In the genomic region with DNA sequence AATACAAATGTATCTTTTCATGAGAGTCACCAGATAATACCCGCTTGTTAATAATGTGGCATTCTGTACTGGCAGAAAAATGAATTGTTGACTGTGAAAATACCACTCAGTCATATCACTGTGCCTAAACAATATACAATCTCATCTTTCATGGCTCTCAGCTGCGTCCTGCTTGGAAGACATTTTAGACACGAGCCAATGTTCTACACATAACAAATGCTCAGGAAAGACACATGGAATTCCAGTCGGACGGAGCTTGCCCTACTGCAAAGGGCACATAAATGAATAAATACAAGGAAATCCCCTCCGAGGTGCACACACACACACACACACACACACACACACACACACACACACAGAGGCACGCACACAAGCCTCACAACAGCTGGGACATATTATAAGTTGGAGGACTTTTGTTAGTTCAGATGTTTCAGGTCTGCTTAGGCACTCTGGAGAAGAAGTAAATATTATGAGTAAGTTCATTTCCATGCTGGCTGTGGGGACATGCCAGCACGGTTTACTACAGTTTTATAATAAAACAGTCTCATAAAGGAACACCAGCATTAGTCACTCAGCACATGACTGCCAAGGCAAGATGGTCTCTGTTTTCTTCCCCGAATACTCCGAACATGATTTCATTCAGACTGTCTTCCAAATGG, we compare ENCODE assay signal across 12 mouse cellular contexts. TPM values are rescaled to one million over a fixed set of nuclear protein-coding genes. Genes with fewer than 3 reads are reported as not detected.
DNase-seq lines count a peak whose midpoint lies in the region; ATAC-seq and TF ChIP-seq lines count a peak whose summit lies in the region.
"Had no signal": no experiment of that assay in that cellular context is flagged by ENCODE, and none has a peak within 500 bp of the region (broad histone marks: within the 10 kb centered on the region; RNA-seq: fewer than 3 reads in every experiment).

No protein-coding gene starts in this region.

- no peak overlapping the region for H3K4me3 ChIP-seq in lung, embryonic 14.5 days (ENCODE audit: low read depth, low read length)
- no peak overlapping the region for H3K4me3 ChIP-seq in embryonic facial prominence, embryonic 11.5 days (ENCODE audit: low read depth, low read length)
- no peak overlapping the region for H3K4me3 ChIP-seq in olfactory bulb, adult 2 months (ENCODE audit: insufficient read depth, low read depth, low read length)

- TF ChIP-seq POLR2A in olfactory bulb, adult 2 months (IDR thresholded peaks at IDR 0.05; ENCODE audit: insufficient read depth, low read depth, low read length), result no peak

- H3K4me1 ChIP-seq in lung, embryonic 14.5 days (ENCODE audit: insufficient read depth), result no peaks in the 10 kb centered on the region
- no peaks in the 10 kb centered on the region for H3K4me1 ChIP-seq in embryonic facial prominence, embryonic 11.5 days (ENCODE audit: control insufficient read depth, insufficient read depth, low read length)
- peaks cover 4% of the 10 kb centered on the region; the same call in 1 of the 2 replicates for H3K4me1 ChIP-seq in olfactory bulb, adult 2 months (ENCODE audit: control insufficient read depth, insufficient read depth, low read length)

- peak overlapping the region; percentile 58; the same call in 1 of the 2 replicates for H3K27ac ChIP-seq in lung, embryonic 14.5 days (ENCODE audit: low read depth)
- H3K27ac ChIP-seq in embryonic facial prominence, embryonic 11.5 days (replicated peaks; ENCODE audit: low read depth, low read length), result no peak overlapping the region
- H3K27ac ChIP-seq in olfactory bulb, adult 2 months (ENCODE audit: insufficient read depth, low read depth, low read length), result peak overlapping the region; percentile 83; the same call in 1 of the 2 replicates

- 29% methylated on average over 10 of the region's 10 CpGs for WGBS in lung, embryonic 14.5 days
- WGBS in embryonic facial prominence, embryonic 11.5 days, result 44% methylated on average over 10 of the region's 10 CpGs
- WGBS in olfactory bulb, adult 2 months, result 63% methylated on average over 10 of the region's 10 CpGs

- H3K36me3 ChIP-seq in lung, embryonic 14.5 days (ENCODE audit: insufficient read depth), result no peaks in the 10 kb centered on the region
- H3K36me3 ChIP-seq in embryonic facial prominence, embryonic 11.5 days (replicated peaks; ENCODE audit: control insufficient read depth, insufficient read depth, low read depth, low read length), result no peaks in the 10 kb centered on the region

- peak; percentile 31 for DNase-seq in embryo, embryonic 10 days (ENCODE audit: low spot score)
- no peak for DNase-seq in embryo, embryonic 9.5 days (ENCODE audit: extremely low spot score)
- DNase-seq in lung, embryonic 14.5 days, result peak; percentile 70
- no peak for DNase-seq in lung, postnatal 36 days
- DNase-seq in embryonic facial prominence, embryonic 11.5 days (ENCODE audit: low spot score), result peak; percentile 69
- no peak for DNase-seq in B cell, adult 2 months
- DNase-seq: adrenal gland, postnatal 25 days; cerebellum, adult 8-10 months had no signal

- ATAC-seq in lung, embryonic 14.5 days (ENCODE audit: insufficient read depth), result peak; percentile 86
- no peak for ATAC-seq in embryonic facial prominence, embryonic 11.5 days (replicated peaks; ENCODE audit: insufficient number of reproducible peaks, low FRiP score, low TSS enrichment, low read depth)
- no peak for ATAC-seq in monocyte, adult 5-6 weeks (replicated peaks; ENCODE audit: insufficient number of reproducible peaks, low FRiP score, low TSS enrichment, poor library complexity, severe bottlenecking)
- ATAC-seq: forebrain, embryonic 14.5 days had no signal

- H3K9ac ChIP-seq in lung, embryonic 14.5 days, result no peak overlapping the region
- no peak overlapping the region for H3K9ac ChIP-seq in embryonic facial prominence, embryonic 11.5 days (replicated peaks; ENCODE audit: low read length)

- TF ChIP-seq CTCF in lung, embryonic 14.5 days (IDR thresholded peaks at IDR 0.05; ENCODE audit: low read depth), result no peak
- TF ChIP-seq CTCF in olfactory bulb, adult 2 months (IDR thresholded peaks at IDR 0.05; ENCODE audit: insufficient read depth, low read depth, low read length), result no peak

- peak overlapping the region; percentile 16; the same call in 1 of the 2 replicates for H3K4me2 ChIP-seq in lung, embryonic 14.5 days
- no peak overlapping the region for H3K4me2 ChIP-seq in embryonic facial prominence, embryonic 11.5 days (ENCODE audit: low read depth, low read length)

- H3K27me3 ChIP-seq in lung, embryonic 14.5 days (ENCODE audit: insufficient read depth, low read length), result no peaks in the 10 kb centered on the region
- H3K27me3 ChIP-seq in embryonic facial prominence, embryonic 11.5 days (ENCODE audit: control insufficient read depth, insufficient read depth, low read length), result no peaks in the 10 kb centered on the region

- H3K9me3 ChIP-seq in lung, embryonic 14.5 days (ENCODE audit: low read depth, low read length), result no peaks in the 10 kb centered on the region
- no peaks in the 10 kb centered on the region for H3K9me3 ChIP-seq in embryonic facial prominence, embryonic 11.5 days (replicated peaks; ENCODE audit: control insufficient read depth, low read length)

RNA-seq across cellular contexts. Expression of gene Musk, which starts 14.1 kb away (rescaled TPM):
- not detected in 2 replicates for polyA plus RNA-seq in lung, embryonic 14.5 days (2014; fragmentation: Nextera tagmentation; extraction: Ambion mirVana)
- 1.2 and 1.3 TPM in 2 replicates for polyA plus RNA-seq in embryonic facial prominence, embryonic 11.5 days (2014; fragmentation: Nextera tagmentation; extraction: Ambion mirVana)
- polyA plus RNA-seq in olfactory bulb, adult 2 months (2012; ENCODE audit: insufficient read depth, insufficient read length, low replicate concordance, missing spikeins), result not detected in 2 replicates
- not detected in 3 replicates for total RNA-seq in monocyte, adult 5-6 weeks (2017)
- total RNA-seq: granulocyte monocyte progenitor cell, adult 5-6 weeks had no signal
- polyA plus RNA-seq: forebrain, embryonic 14.5 days had no signal

Comparison
In these comparisons a context has a peak if more than half of its experiments do, and no peak if none do; other contexts are left out.
1. DNase-seq: peak in embryo, embryonic 10 days (single experiment), lung, embryonic 14.5 days (single experiment) and embryonic facial prominence, embryonic 11.5 days (single experiment); none in embryo, embryonic 9.5 days (single experiment), lung, postnatal 36 days (single experiment) and B cell, adult 2 months (0 of 2).